Mouse (Mus musculus): ENCODE data around the gene Necab3. TPM values are rescaled to one million over a fixed set of nuclear protein-coding genes. Genes with fewer than 3 reads are reported as not detected.

Necab3 gene
- polyA plus RNA-seq, 2 experiments from 2014 or later: 0.30 to 0.47 TPM

GRCm38 (mm10) chr2:154571266-154571665, 12.6 kb upstream of the Necab3 start:
- ATAC-seq: no peak

- no peak for ATAC-seq
These were observed 12.0 kb upstream of the Necab3 start for GRCm38 (mm10) chr2:154570666-154571065.

GRCm38 (mm10) chr2:154569836-154570286, 11.2 kb upstream of the Necab3 start, which contains the start of gene E2f1:
Gene E2f1 (minus strand): TSS chr2:154569892.
- ATAC-seq: peak; percentile 94

- peak; percentile 37 for ATAC-seq
These were observed 10.5 kb upstream of the Necab3 start for GRCm38 (mm10) chr2:154569071-154569748.

- no peak for ATAC-seq
These were observed 9.8 kb upstream of the Necab3 start for GRCm38 (mm10) chr2:154568329-154569070.

GRCm38 (mm10) chr2:154567766-154568165, 9.1 kb upstream of the Necab3 start:
- no peak for ATAC-seq

- no peak for ATAC-seq
These were observed 8.0 kb upstream of the Necab3 start for GRCm38 (mm10) chr2:154566641-154567040.

- no peak for ATAC-seq
These were observed 6.9 kb upstream of the Necab3 start for GRCm38 (mm10) chr2:154565562-154565961.

GRCm38 (mm10) chr2:154563612-154564170, 5.0 kb upstream of the Necab3 start:
- ATAC-seq: no peak

GRCm38 (mm10) chr2:154557184-154557832, 1.4 kb downstream of the Necab3 start:
- no peak for ATAC-seq

- ATAC-seq: no peak
These were observed 3.5 kb downstream of the Necab3 start for GRCm38 (mm10) chr2:154555235-154555634.

GRCm38 (mm10) chr2:154552424-154552907, 6.2 kb downstream of the Necab3 start:
- peak; percentile 77 for ATAC-seq

- ATAC-seq: no peak
These were observed 6.8 kb downstream of the Necab3 start for GRCm38 (mm10) chr2:154551927-154552326.

GRCm38 (mm10) chr2:154551476-154551875, 7.2 kb downstream of the Necab3 start, which contains the start of gene Actl10:
Gene Actl10 (plus strand): TSS chr2:154551776.
- no peak for ATAC-seq

- ATAC-seq: no peak
These were observed 7.8 kb downstream of the Necab3 start for GRCm38 (mm10) chr2:154550937-154551336.

GRCm38 (mm10) chr2:154549886-154550189, 8.9 kb downstream of the Necab3 start:
- no peak for ATAC-seq

GRCm38 (mm10) chr2:154549127-154549885, 9.4 kb downstream of the Necab3 start:
- ATAC-seq: no peak

- ATAC-seq: no peak
These were observed 10.0 kb downstream of the Necab3 start for GRCm38 (mm10) chr2:154548688-154549087.

- ATAC-seq: no peak
These were observed 12.0 kb downstream of the Necab3 start, which contains the start of gene 1700003F12Rik for GRCm38 (mm10) chr2:154546711-154547110. Gene 1700003F12Rik (plus strand): TSS chr2:154547085.

- ATAC-seq: no peak
These were observed 14.9 kb downstream of the Necab3 start for GRCm38 (mm10) chr2:154543567-154544347.

- ATAC-seq: no peak
These were observed 17.1 kb downstream of the Necab3 start for GRCm38 (mm10) chr2:154541630-154542029.
